ENCODE assay signal across 8 mouse cellular contexts in the genomic region with DNA sequence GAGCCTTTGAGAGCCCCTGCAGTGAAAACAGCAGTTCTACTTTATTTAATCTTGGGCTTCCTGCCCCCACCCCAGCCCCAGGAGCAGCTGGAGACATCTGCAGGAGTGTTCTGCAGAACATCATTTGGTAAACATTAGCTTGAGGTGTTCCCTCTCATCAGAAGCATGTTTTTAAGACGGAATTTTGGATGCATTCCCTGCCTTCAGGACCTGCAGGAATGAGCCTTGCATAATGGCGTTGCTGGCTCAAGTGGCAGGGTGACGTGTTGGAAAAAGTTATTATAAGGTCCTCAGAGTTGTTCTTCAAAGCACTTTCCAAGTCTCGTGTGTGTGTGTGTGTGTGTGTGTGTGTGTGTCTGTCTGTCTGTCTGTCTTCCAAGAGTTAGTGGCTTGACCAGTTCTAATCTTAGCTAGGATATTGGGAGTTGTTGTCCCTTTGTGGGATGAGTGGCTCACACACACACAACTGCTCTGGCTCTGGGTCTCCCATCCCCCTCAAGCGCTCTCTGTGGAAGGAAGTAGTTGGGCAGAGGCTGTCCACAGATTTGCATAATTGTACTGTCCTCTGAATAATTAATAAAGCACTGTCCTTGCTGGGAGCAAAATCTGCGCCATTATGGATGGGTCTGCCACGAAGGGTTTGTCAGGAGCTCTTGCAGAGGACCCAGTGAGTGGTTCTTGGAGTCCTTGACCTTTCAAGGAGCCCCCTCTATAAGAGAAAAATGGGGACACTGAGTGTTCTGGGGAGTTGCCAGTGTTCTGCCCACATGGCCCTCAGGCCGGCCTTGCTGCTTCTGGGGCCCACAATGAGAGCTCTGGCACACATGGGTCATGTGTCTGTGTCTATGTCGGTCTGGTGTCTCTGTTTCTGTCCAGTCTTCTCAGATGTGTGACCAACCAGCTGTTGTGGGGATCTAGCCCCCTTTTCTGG.
DNase-seq lines count a peak whose midpoint lies in the region; ATAC-seq and TF ChIP-seq lines count a peak whose summit lies in the region.

No protein-coding gene starts in this region.

- H3K9ac ChIP-seq in neural tube, embryonic 13.5 days, result no peak overlapping the region
- no peak overlapping the region for H3K9ac ChIP-seq in heart, embryonic 16.5 days (ENCODE audit: low read length)
- H3K9ac ChIP-seq in lung, embryonic 14.5 days, result no peak overlapping the region
- no peak overlapping the region for H3K9ac ChIP-seq in liver, embryonic 11.5 days (ENCODE audit: low read depth, low read length)

- H3K4me1 ChIP-seq in neural tube, embryonic 13.5 days (replicated peaks), result peaks cover 99% of the 10 kb centered on the region
- H3K4me1 ChIP-seq in heart, embryonic 16.5 days (ENCODE audit: control insufficient read depth, insufficient read depth, low read length), result peaks cover 76% of the 10 kb centered on the region
- H3K4me1 ChIP-seq in lung, embryonic 14.5 days (ENCODE audit: insufficient read depth), result peaks cover 44% of the 10 kb centered on the region
- peaks cover 29% of the 10 kb centered on the region for H3K4me1 ChIP-seq in liver, embryonic 11.5 days (replicated peaks; ENCODE audit: control insufficient read depth, insufficient read depth, low read length)

- no peak for DNase-seq in neural tube, embryonic 10.5 days (ENCODE audit: extremely low spot score, low spot score)
- peak; percentile 79 for DNase-seq in lung, embryonic 14.5 days
- no peak for DNase-seq in frontal cortex, postnatal 36 days (ENCODE audit: low spot score in 2 of 2)
- no peak for DNase-seq in layer of hippocampus, postnatal 36 days
- DNase-seq in liver, embryonic 11.5 days (ENCODE audit: low spot score), result no peak

- no peak for TF ChIP-seq CTCF in lung, embryonic 14.5 days (IDR thresholded peaks at IDR 0.05; ENCODE audit: low read depth)

- WGBS in neural tube, embryonic 13.5 days, result 61% methylated on average over 9 of the region's 9 CpGs
- 52% methylated on average over 9 of the region's 9 CpGs for WGBS in heart, embryonic 16.5 days
- WGBS in lung, embryonic 14.5 days, result 48% methylated on average over 9 of the region's 9 CpGs
- 73% methylated on average over 9 of the region's 9 CpGs for WGBS in liver, embryonic 11.5 days

- no peaks in the 10 kb centered on the region for H3K9me3 ChIP-seq in neural tube, embryonic 13.5 days
- no peaks in the 10 kb centered on the region for H3K9me3 ChIP-seq in heart, embryonic 16.5 days (replicated peaks; ENCODE audit: control insufficient read depth, low read length)
- H3K9me3 ChIP-seq in lung, embryonic 14.5 days (ENCODE audit: low read depth, low read length), result no peaks in the 10 kb centered on the region
- no peaks in the 10 kb centered on the region for H3K9me3 ChIP-seq in liver, embryonic 11.5 days (ENCODE audit: control insufficient read depth, low read length)

- H3K27ac ChIP-seq in neural tube, embryonic 13.5 days (replicated peaks), result peak overlapping the region; percentile 61
- peak overlapping the region; percentile 67 for H3K27ac ChIP-seq in heart, embryonic 16.5 days (ENCODE audit: low read length)
- H3K27ac ChIP-seq in lung, embryonic 14.5 days (ENCODE audit: low read depth), result peak overlapping the region; percentile 72; the same call in 1 of the 2 replicates
- H3K27ac ChIP-seq in liver, embryonic 11.5 days (ENCODE audit: low read depth, low read length), result no peak overlapping the region

- no peaks in the 10 kb centered on the region for H3K27me3 ChIP-seq in neural tube, embryonic 13.5 days
- no peaks in the 10 kb centered on the region for H3K27me3 ChIP-seq in heart, embryonic 16.5 days (ENCODE audit: control insufficient read depth, insufficient read depth, low read length)
- H3K27me3 ChIP-seq in lung, embryonic 14.5 days (ENCODE audit: insufficient read depth, low read length), result no peaks in the 10 kb centered on the region
- no peaks in the 10 kb centered on the region; the same call in 1 of the 2 replicates for H3K27me3 ChIP-seq in liver, embryonic 11.5 days (replicated peaks; ENCODE audit: control insufficient read depth, insufficient read depth, low read length)

- H3K4me2 ChIP-seq in neural tube, embryonic 13.5 days, result no peak overlapping the region
- H3K4me2 ChIP-seq in heart, embryonic 16.5 days (ENCODE audit: low read depth, low read length), result no peak overlapping the region
- no peak overlapping the region for H3K4me2 ChIP-seq in lung, embryonic 14.5 days
- H3K4me2 ChIP-seq in liver, embryonic 11.5 days, result no peak overlapping the region

- no peak overlapping the region for H3K4me3 ChIP-seq in neural tube, embryonic 13.5 days
- no peak overlapping the region for H3K4me3 ChIP-seq in heart, embryonic 16.5 days (ENCODE audit: low read length)
- no peak overlapping the region for H3K4me3 ChIP-seq in lung, embryonic 14.5 days (ENCODE audit: low read depth, low read length)
- H3K4me3 ChIP-seq in liver, embryonic 11.5 days (ENCODE audit: low read depth, low read length), result no peak overlapping the region

- ATAC-seq in neural tube, embryonic 13.5 days (ENCODE audit: low read depth), result no peak
- ATAC-seq in heart, embryonic 16.5 days (replicated peaks; ENCODE audit: extremely low read depth, insufficient read depth, low FRiP score), result 0 out of 2 replicates have a peak, but pooled peaks have one; percentile 17
- no peak for ATAC-seq in lung, embryonic 14.5 days (ENCODE audit: insufficient read depth)
- no peak for ATAC-seq in CD4-positive, CD25-positive, alpha-beta regulatory T cell, adult 4 months
- no peak for ATAC-seq in liver, embryonic 11.5 days (replicated peaks; ENCODE audit: low FRiP score)

- H3K36me3 ChIP-seq in neural tube, embryonic 13.5 days, result no peaks in the 10 kb centered on the region
- H3K36me3 ChIP-seq in heart, embryonic 16.5 days (ENCODE audit: control insufficient read depth, insufficient read depth), result no peaks in the 10 kb centered on the region
- H3K36me3 ChIP-seq in lung, embryonic 14.5 days (ENCODE audit: insufficient read depth), result peaks cover 21% of the 10 kb centered on the region
- H3K36me3 ChIP-seq in liver, embryonic 11.5 days (ENCODE audit: control insufficient read depth, insufficient read depth, low read length), result no peaks in the 10 kb centered on the region
